Mouse (Mus musculus): ENCODE measurements around the gene Olfr575. TPM values are rescaled to one million over a fixed set of nuclear protein-coding genes. Genes with fewer than 3 reads are reported as not detected.

Olfr575 gene
- polyA plus RNA-seq (2015; fragmentation: Nextera tagmentation; extraction: Ambion mirVana), result not detected in 2 replicates

DNA sequence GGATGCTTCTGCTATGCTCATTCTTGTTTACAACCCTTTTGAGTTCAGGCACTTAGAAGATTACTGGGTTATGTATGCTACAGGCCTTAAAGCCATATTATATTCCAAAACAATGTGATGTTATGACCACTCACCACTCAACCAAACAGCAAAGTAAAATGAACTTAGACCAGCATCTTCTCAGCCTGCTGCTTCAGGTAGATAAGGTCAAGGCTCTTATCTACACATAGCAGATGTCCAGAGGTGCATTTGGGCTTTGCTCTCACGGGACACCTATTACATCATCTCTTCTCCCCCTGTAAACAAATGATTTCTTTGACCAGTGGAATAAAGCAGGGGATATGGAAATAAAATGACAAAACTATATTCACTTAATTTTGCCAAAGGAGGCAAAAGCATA, at the start of gene Olfr575:
Gene Olfr575, minus strand, starts transcription at position 183 of the 400 bp plus-strand sequence.
- Histone ChIP-seq H3K4me3 (replicated peaks; ENCODE audit: low read length) (no peak within 1 kb of the TSS), H3K4me1 (replicated peaks; ENCODE audit: control insufficient read depth, insufficient read depth, low read length) (no peaks in the 10 kb centered on the region), H3K36me3 (ENCODE audit: control insufficient read depth, insufficient read depth) (no peaks in the 10 kb centered on the region), H3K9me3 (ENCODE audit: control insufficient read depth, low read length) (no peaks in the 10 kb centered on the region), H3K27ac (ENCODE audit: low read length) (no peak within 1 kb of the TSS), H3K27me3 (replicated peaks; ENCODE audit: control insufficient read depth, insufficient read depth, low read length) (no peaks in the 10 kb centered on the region), H3K9ac (replicated peaks; ENCODE audit: low read depth, low read length) (no peak within 1 kb of the TSS), H3K4me2 (ENCODE audit: low read length) (no peak within 1 kb of the TSS)
- ATAC-seq, result no peak
- WGBS, result 70% methylated on average over 1 of the region's 1 CpGs

DNA sequence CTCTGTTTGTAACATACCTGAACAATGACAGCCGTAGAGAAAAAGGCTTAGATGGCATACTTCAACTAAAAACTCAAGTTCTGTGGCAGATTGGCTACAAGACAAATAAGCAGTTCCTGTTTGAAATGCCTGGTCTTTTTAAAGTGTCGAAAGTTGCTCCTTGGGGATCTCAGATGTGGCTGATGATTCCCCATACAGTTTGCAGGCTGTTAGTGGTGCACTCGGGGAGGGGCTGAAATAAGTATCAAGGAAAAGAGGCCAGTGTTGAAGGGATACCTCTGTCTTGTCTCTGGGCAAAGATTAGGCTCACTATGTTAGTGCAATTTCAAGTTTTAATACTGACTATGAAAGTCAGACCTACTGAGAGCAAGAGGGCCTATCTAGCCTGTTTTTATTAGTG, 30.6 kb upstream of the Olfr575 start, which contains the start of gene Olfr578:
Gene Olfr578, minus strand, starts transcription at position 101 of the 400 bp plus-strand sequence.
- no peaks in the 10 kb centered on the region for H3K4me1 ChIP-seq (replicated peaks; ENCODE audit: control insufficient read depth, insufficient read depth, low read length)
- no peak within 1 kb of the TSS for H3K4me2 ChIP-seq (ENCODE audit: low read length)
- H3K9me3 ChIP-seq (ENCODE audit: control insufficient read depth, low read length), result no peaks in the 10 kb centered on the region
- H3K36me3 ChIP-seq (ENCODE audit: control insufficient read depth, insufficient read depth), result no peaks in the 10 kb centered on the region
- WGBS, result 78% methylated on average over 3 of the region's 3 CpGs
- no peak for ATAC-seq
- H3K27ac ChIP-seq (ENCODE audit: low read length), result no peak within 1 kb of the TSS
- no peaks in the 10 kb centered on the region for H3K27me3 ChIP-seq (replicated peaks; ENCODE audit: control insufficient read depth, insufficient read depth, low read length)
- no peak within 1 kb of the TSS for H3K9ac ChIP-seq (replicated peaks; ENCODE audit: low read depth, low read length)
- no peak within 1 kb of the TSS for H3K4me3 ChIP-seq (replicated peaks; ENCODE audit: low read length)

DNA sequence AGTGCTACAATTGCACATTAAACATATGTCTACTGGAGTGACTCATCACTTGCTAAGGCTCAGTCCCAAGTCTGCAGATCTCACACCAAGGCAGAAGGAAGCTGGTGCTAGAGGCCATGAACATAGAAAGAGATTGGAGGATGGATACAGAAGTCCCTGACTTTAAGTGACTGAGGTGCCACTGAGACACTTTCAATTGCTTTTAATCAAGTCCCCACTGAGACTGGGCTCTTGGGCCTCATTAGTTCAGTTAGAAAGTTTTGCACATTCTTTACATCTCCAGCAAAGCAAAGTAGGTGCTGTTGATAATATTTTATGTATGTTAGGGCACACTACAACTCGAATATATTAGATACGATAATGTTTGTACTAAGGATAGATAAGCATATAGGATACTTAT, 17.3 kb upstream of the Olfr575 start, which contains the start of gene Olfr577:
Gene Olfr577, minus strand, starts transcription at position 101 of the 400 bp plus-strand sequence.
- H3K4me2 ChIP-seq (ENCODE audit: low read length), result no peak within 1 kb of the TSS
- 87% methylated on average over 2 of the region's 2 CpGs for WGBS
- H3K27ac ChIP-seq (ENCODE audit: low read length), result no peak within 1 kb of the TSS
- no peak within 1 kb of the TSS for H3K9ac ChIP-seq (replicated peaks; ENCODE audit: low read depth, low read length)
- no peak within 1 kb of the TSS for H3K4me3 ChIP-seq (replicated peaks; ENCODE audit: low read length)
- H3K36me3 ChIP-seq (ENCODE audit: control insufficient read depth, insufficient read depth), result no peaks in the 10 kb centered on the region
- H3K4me1 ChIP-seq (replicated peaks; ENCODE audit: control insufficient read depth, insufficient read depth, low read length), result no peaks in the 10 kb centered on the region
- H3K9me3 ChIP-seq (ENCODE audit: control insufficient read depth, low read length), result no peaks in the 10 kb centered on the region
- no peaks in the 10 kb centered on the region for H3K27me3 ChIP-seq (replicated peaks; ENCODE audit: control insufficient read depth, insufficient read depth, low read length)
- ATAC-seq, result no peak

DNA sequence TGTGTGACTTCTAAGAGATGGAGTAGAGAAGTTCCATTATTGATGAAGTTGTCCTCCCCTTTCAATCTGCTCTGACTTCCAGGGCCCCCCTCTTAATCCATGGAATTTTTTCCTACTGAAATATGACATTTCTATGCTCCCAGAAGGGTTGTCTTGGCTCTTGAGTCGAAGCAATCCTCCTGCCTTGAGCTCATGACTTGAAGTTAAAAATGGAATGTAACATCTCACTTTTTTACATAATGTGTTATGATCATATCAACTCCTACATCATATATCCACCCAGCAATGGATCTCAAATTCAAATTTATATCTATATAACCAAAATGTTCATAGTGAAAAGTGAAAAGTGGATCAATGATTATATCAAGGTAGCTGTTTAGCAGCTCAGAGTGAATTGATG, 15.8 kb upstream of the Olfr575 start:
- H3K9me3 ChIP-seq (ENCODE audit: control insufficient read depth, low read length), result no peaks in the 10 kb centered on the region
- H3K36me3 ChIP-seq (ENCODE audit: control insufficient read depth, insufficient read depth), result no peaks in the 10 kb centered on the region
- H3K9ac ChIP-seq (replicated peaks; ENCODE audit: low read depth, low read length), result no peak overlapping the region
- no peak overlapping the region for H3K4me3 ChIP-seq (replicated peaks; ENCODE audit: low read length)
- no peaks in the 10 kb centered on the region for H3K4me1 ChIP-seq (replicated peaks; ENCODE audit: control insufficient read depth, insufficient read depth, low read length)
- no peak for ATAC-seq
- no peak overlapping the region for H3K27ac ChIP-seq (ENCODE audit: low read length)
- H3K4me2 ChIP-seq (ENCODE audit: low read length), result no peak overlapping the region
- 45% methylated on average over 1 of the region's 1 CpGs for WGBS
- H3K27me3 ChIP-seq (replicated peaks; ENCODE audit: control insufficient read depth, insufficient read depth, low read length), result no peaks in the 10 kb centered on the region

DNA sequence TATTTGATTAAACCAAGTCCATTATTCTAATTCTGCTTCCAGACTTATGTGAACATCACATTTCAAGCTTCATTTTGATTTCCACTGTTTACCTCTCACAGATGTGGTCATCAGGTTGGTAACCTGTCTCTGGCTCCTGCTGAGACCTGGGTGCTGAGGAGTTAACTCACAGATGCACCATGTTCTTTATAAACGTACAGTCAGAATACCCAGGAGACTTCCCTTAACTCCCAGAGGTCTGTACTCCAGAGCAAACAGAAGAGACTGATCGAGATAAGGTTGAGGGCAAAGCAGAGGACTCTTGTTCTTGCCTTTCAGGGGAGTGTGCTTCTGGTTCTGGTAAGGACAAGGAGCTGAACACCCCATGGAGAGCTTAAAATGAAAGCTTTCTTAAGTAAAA, 3.8 kb upstream of the Olfr575 start, which contains the start of gene Olfr576:
Gene Olfr576, plus strand, starts transcription at position 301 of the 400 bp plus-strand sequence.
- no peaks in the 10 kb centered on the region for H3K27me3 ChIP-seq (replicated peaks; ENCODE audit: control insufficient read depth, insufficient read depth, low read length)
- H3K27ac ChIP-seq (ENCODE audit: low read length), result no peak within 1 kb of the TSS
- H3K36me3 ChIP-seq (ENCODE audit: control insufficient read depth, insufficient read depth), result no peaks in the 10 kb centered on the region
- H3K9ac ChIP-seq (replicated peaks; ENCODE audit: low read depth, low read length), result no peak within 1 kb of the TSS
- no peak within 1 kb of the TSS for H3K4me3 ChIP-seq (replicated peaks; ENCODE audit: low read length)
- no peak for ATAC-seq
- H3K9me3 ChIP-seq (ENCODE audit: control insufficient read depth, low read length), result no peaks in the 10 kb centered on the region
- H3K4me2 ChIP-seq (ENCODE audit: low read length), result no peak within 1 kb of the TSS
- WGBS, result 76% methylated on average over 2 of the region's 2 CpGs
- no peaks in the 10 kb centered on the region for H3K4me1 ChIP-seq (replicated peaks; ENCODE audit: control insufficient read depth, insufficient read depth, low read length)

DNA sequence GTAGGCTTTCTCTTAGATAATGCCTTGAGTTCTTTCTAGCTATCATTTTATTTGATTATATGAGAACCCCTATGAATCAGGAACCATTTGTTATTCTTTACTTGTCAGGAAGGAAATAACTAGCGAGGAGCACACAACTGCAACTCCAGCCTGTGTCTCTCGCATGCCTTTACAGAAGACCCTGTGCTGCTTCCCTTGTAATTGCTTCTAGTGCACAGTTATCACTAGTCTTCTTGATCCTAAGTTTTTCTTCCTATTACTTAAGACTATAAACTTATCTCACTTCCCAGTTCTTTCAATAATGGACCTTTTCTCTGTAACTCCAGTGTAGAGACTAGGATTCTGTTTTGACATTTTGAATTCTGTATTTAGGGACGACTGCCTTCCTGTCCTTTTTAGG, 438 bp downstream of the Olfr575 start:
- Histone ChIP-seq H3K27me3 (replicated peaks; ENCODE audit: control insufficient read depth, insufficient read depth, low read length) (no peaks in the 10 kb centered on the region), H3K9me3 (ENCODE audit: control insufficient read depth, low read length) (no peaks in the 10 kb centered on the region), H3K9ac (replicated peaks; ENCODE audit: low read depth, low read length) (no peak overlapping the region), H3K4me1 (replicated peaks; ENCODE audit: control insufficient read depth, insufficient read depth, low read length) (no peaks in the 10 kb centered on the region), H3K36me3 (ENCODE audit: control insufficient read depth, insufficient read depth) (no peaks in the 10 kb centered on the region), H3K4me2 (ENCODE audit: low read length) (no peak overlapping the region), H3K27ac (ENCODE audit: low read length) (no peak overlapping the region), H3K4me3 (replicated peaks; ENCODE audit: low read length) (no peak overlapping the region)
- 77% methylated on average over 3 of the region's 3 CpGs for WGBS
- no peak for ATAC-seq

DNA sequence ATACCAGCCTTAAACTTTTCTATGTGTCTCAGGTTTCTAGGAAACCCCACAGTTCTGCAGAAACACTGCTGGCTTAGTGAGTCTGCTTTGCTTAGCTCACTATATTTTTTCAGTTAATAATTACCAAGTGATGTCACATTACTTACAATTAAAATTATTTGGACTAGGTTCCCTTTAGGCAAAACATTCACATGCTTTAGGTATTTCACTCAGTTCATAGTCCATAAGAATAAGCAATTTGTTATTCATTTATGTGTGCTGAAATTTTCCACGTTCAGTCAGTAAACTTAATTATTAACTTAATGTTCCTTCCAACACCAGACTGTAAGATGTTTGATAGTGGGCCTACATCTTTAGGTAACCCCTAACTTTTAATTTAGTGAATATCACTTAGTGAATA, 7.8 kb downstream of the Olfr575 start:
- no peak overlapping the region for H3K4me2 ChIP-seq (ENCODE audit: low read length)
- H3K9me3 ChIP-seq (ENCODE audit: control insufficient read depth, low read length), result no peaks in the 10 kb centered on the region
- H3K36me3 ChIP-seq (ENCODE audit: control insufficient read depth, insufficient read depth), result no peaks in the 10 kb centered on the region
- H3K9ac ChIP-seq (replicated peaks; ENCODE audit: low read depth, low read length), result no peak overlapping the region
- no peaks in the 10 kb centered on the region for H3K27me3 ChIP-seq (replicated peaks; ENCODE audit: control insufficient read depth, insufficient read depth, low read length)
- ATAC-seq, result no peak
- H3K4me3 ChIP-seq (replicated peaks; ENCODE audit: low read length), result no peak overlapping the region
- WGBS, result 83% methylated on average over 1 of the region's 1 CpGs
- no peak overlapping the region for H3K27ac ChIP-seq (ENCODE audit: low read length)
- no peaks in the 10 kb centered on the region for H3K4me1 ChIP-seq (replicated peaks; ENCODE audit: control insufficient read depth, insufficient read depth, low read length)

DNA sequence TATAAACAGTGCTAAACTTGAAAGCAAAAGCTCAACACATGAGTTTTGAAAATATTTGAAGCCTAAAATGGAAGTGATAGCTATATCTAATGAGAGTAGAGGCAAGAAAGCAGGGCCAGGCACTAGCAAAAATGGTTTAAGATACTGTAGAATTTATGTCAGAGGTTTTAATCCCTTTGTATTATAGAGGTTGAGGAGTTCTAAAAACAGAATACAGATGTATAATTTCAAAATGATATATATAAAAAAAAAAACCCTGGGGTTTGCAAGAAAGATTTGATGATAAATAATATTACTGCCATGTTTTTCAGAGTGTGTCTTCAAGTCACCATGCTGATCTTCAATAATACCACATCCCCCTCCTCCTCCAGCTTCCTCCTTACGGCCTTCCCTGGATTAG, 10.4 kb downstream of the Olfr575 start, which contains the start of gene Olfr574:
Gene Olfr574, plus strand, starts transcription at position 301 of the 400 bp plus-strand sequence.
- no peak within 1 kb of the TSS for H3K4me2 ChIP-seq (ENCODE audit: low read length)
- H3K36me3 ChIP-seq (ENCODE audit: control insufficient read depth, insufficient read depth), result no peaks in the 10 kb centered on the region
- H3K9me3 ChIP-seq (ENCODE audit: control insufficient read depth, low read length), result no peaks in the 10 kb centered on the region
- WGBS, result 100% methylated on average over 1 of the region's 1 CpGs
- no peak within 1 kb of the TSS for H3K9ac ChIP-seq (replicated peaks; ENCODE audit: low read depth, low read length)
- H3K4me1 ChIP-seq (replicated peaks; ENCODE audit: control insufficient read depth, insufficient read depth, low read length), result no peaks in the 10 kb centered on the region
- H3K27ac ChIP-seq (ENCODE audit: low read length), result no peak within 1 kb of the TSS
- H3K27me3 ChIP-seq (replicated peaks; ENCODE audit: control insufficient read depth, insufficient read depth, low read length), result no peaks in the 10 kb centered on the region
- ATAC-seq, result no peak
- H3K4me3 ChIP-seq (replicated peaks; ENCODE audit: low read length), result no peak within 1 kb of the TSS

DNA sequence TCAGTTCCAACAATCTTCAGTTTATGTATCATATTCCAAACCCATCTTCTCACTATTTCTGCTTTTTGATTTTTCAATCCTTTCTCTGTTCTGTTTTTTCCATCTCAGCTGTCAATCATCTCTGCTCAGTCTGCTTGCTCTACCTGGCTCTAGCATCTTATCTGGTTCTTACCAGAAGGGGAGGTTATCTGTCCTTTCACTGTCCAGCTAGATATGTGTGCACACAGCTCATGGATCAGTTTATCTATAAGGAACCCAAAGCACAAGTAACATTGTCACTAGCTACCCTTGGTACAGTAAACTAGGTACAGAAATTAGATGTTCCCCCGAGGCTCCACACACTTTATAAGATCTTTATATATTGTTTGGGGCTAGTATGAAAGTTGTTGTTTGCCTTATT, 15.2 kb downstream of the Olfr575 start:
- Histone ChIP-seq H3K27ac (ENCODE audit: low read length) (no peak overlapping the region), H3K4me3 (replicated peaks; ENCODE audit: low read length) (no peak overlapping the region), H3K36me3 (ENCODE audit: control insufficient read depth, insufficient read depth) (no peaks in the 10 kb centered on the region), H3K27me3 (replicated peaks; ENCODE audit: control insufficient read depth, insufficient read depth, low read length) (no peaks in the 10 kb centered on the region), H3K4me2 (ENCODE audit: low read length) (no peak overlapping the region), H3K9ac (replicated peaks; ENCODE audit: low read depth, low read length) (no peak overlapping the region), H3K4me1 (replicated peaks; ENCODE audit: control insufficient read depth, insufficient read depth, low read length) (no peaks in the 10 kb centered on the region), H3K9me3 (ENCODE audit: control insufficient read depth, low read length) (no peaks in the 10 kb centered on the region)
- no peak for ATAC-seq
- WGBS, result 100% methylated on average over 1 of the region's 1 CpGs

DNA sequence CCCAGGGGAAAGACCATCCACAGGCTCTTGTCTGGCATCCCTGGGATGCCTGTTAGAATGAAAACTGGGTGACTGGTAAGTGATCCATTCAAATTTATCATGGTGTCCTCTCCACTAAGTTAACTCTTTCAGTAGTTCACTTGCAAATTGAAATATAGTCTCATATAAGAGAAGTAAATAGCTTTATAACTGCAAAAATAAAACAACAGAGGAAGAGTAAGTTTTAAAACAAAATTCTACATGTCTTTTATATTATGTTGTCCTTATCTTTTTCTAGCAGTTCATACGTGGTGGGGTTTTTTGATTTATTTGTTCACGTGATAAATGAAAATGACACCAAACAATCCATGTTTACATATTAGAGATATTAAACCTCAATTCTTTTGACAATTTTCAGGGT, 16.1 kb downstream of the Olfr575 start, which contains the start of gene Olfr573-ps1:
Gene Olfr573-ps1, minus strand, starts transcription at position 101 of the 400 bp plus-strand sequence.
- H3K4me1 ChIP-seq (replicated peaks; ENCODE audit: control insufficient read depth, insufficient read depth, low read length), result no peaks in the 10 kb centered on the region
- H3K27me3 ChIP-seq (replicated peaks; ENCODE audit: control insufficient read depth, insufficient read depth, low read length), result no peaks in the 10 kb centered on the region
- H3K36me3 ChIP-seq (ENCODE audit: control insufficient read depth, insufficient read depth), result no peaks in the 10 kb centered on the region
- ATAC-seq, result no peak
- no peak within 1 kb of the TSS for H3K4me3 ChIP-seq (replicated peaks; ENCODE audit: low read length)
- no peak within 1 kb of the TSS for H3K4me2 ChIP-seq (ENCODE audit: low read length)
- 95% methylated on average over 2 of the region's 2 CpGs for WGBS
- no peak within 1 kb of the TSS for H3K27ac ChIP-seq (ENCODE audit: low read length)
- H3K9me3 ChIP-seq (ENCODE audit: control insufficient read depth, low read length), result no peaks in the 10 kb centered on the region
- H3K9ac ChIP-seq (replicated peaks; ENCODE audit: low read depth, low read length), result no peak within 1 kb of the TSS

All from forebrain, embryonic 16.5 days (tissue).